Mouse (Mus musculus): Measurements from ENCODE around the gene Trap1. TPM values are rescaled to one million over a fixed set of nuclear protein-coding genes. Genes with fewer than 3 reads are reported as not detected.

Gene Trap1
- total and polyA plus RNA-seq, 3 experiments, result 124 to 154 (median 138) TPM

DNA sequence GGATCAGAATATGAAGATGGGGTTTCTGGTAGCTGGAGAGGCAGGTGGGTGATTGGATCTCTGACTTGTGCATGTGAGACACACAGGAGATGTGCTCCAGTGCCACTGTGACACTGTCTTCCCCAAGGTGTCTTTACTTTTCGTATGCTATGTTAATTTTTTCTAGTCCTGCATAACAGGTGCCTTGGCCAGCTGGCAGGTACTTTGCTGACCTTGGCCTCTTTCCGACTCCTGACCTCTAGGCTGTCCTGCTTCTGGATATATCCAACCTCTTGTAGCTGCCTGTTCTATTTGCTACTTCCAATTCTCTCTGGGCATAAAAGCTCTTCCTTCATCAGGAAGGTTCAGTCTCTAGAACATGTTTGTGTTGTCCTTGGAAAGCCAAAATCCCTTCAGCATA is 42.1 kb downstream of the Trap1 start:
- 82% methylated on average over 2 of the region's 2 CpGs for WGBS
- H3K36me3 ChIP-seq (ENCODE audit: control insufficient read depth, insufficient read depth, low read length), result no peaks in the 10 kb centered on the region
- H3K79me2 ChIP-seq (replicated peaks; ENCODE audit: control insufficient read depth, insufficient read depth, low read length), result no peaks in the 10 kb centered on the region
- H3K27me3 ChIP-seq (ENCODE audit: control insufficient read depth, insufficient read depth, low read length), result no peaks in the 10 kb centered on the region
- TF ChIP-seq POLR2A (IDR thresholded peaks at IDR 0.05; ENCODE audit: insufficient read depth, low read depth, low read length), result no peak
- TF ChIP-seq EP300 (IDR thresholded peaks at IDR 0.05; ENCODE audit: insufficient read depth, low read depth, low read length), result no peak
- TF ChIP-seq CTCF (IDR thresholded peaks at IDR 0.05), result no peak
- H3K4me1 ChIP-seq (ENCODE audit: control insufficient read depth, insufficient read depth, low read length), result no peaks in the 10 kb centered on the region
- intact Hi-C loops (cut with DNase I), result no loop called here
- no peak for DNase-seq
- no peak overlapping the region for H3K4me3 ChIP-seq
- H3K9ac ChIP-seq (ENCODE audit: low read depth, low read length), result no peak overlapping the region
- no peak overlapping the region for H3K27ac ChIP-seq

DNA sequence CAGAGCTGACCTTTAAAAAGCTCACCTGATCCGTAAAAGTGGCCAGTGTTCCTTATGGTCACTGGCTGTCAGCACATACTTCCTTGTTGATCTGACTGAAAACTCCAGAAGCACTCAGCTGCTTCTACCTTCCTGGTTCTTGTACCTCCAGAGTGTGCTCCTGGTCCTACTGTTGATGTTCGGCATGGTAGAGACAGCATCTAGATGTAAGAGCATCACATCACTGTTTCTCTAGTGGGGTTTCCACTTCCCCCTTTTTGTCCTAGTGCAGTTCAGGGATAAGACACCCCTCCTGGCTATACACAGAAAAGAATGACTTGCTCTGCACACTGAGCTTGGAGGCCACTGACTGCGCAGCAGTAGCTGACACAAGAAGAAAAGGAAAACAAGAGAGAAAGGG is 43.2 kb downstream of the Trap1 start:
- DNase-seq, result no peak
- H3K27me3 ChIP-seq (ENCODE audit: control insufficient read depth, insufficient read depth, low read length), result no peaks in the 10 kb centered on the region
- no peaks in the 10 kb centered on the region for H3K36me3 ChIP-seq (ENCODE audit: control insufficient read depth, insufficient read depth, low read length)
- H3K4me3 ChIP-seq, result no peak overlapping the region
- no peaks in the 10 kb centered on the region for H3K4me1 ChIP-seq (ENCODE audit: control insufficient read depth, insufficient read depth, low read length)
- intact Hi-C loops (cut with DNase I), result no loop called here
- no peak overlapping the region for H3K27ac ChIP-seq
- H3K9ac ChIP-seq (ENCODE audit: low read depth, low read length), result no peak overlapping the region
- no peaks in the 10 kb centered on the region for H3K79me2 ChIP-seq (replicated peaks; ENCODE audit: control insufficient read depth, insufficient read depth, low read length)
- 79% methylated on average over 3 of the region's 3 CpGs for WGBS
- TF ChIP-seq CTCF (IDR thresholded peaks at IDR 0.05) (no peak), EP300 (IDR thresholded peaks at IDR 0.05; ENCODE audit: insufficient read depth, low read depth, low read length) (no peak), POLR2A (IDR thresholded peaks at IDR 0.05; ENCODE audit: insufficient read depth, low read depth, low read length) (no peak)

DNA sequence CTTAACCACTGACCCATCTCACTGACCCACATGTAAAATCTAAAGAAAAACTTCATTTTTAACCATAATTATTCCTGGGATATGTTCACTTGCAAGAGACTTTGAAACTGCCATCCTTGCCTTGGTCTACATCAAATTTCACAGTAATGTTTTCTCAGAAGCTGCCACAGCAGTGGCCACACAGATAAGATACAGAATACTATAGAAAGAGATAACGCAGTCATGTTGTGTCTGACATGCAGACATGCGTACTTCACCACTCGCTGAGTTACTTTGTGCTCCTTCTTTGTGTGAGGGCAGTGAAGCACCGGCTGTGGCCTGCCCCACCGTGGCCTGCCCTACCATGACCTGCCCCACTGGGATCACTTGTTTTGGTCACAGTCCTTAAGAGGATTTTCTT is 43.7 kb downstream of the Trap1 start:
- WGBS, result 37% methylated on average over 5 of the region's 5 CpGs
- intact Hi-C loops (cut with DNase I), result no loop called here
- H3K36me3 ChIP-seq (ENCODE audit: control insufficient read depth, insufficient read depth, low read length), result no peaks in the 10 kb centered on the region
- H3K4me1 ChIP-seq (ENCODE audit: control insufficient read depth, insufficient read depth, low read length), result no peaks in the 10 kb centered on the region
- no peak for TF ChIP-seq CTCF (IDR thresholded peaks at IDR 0.05)
- TF ChIP-seq POLR2A (IDR thresholded peaks at IDR 0.05; ENCODE audit: insufficient read depth, low read depth, low read length), result no peak
- TF ChIP-seq EP300 (IDR thresholded peaks at IDR 0.05; ENCODE audit: insufficient read depth, low read depth, low read length), result no peak
- no peak for DNase-seq
- H3K27ac ChIP-seq, result no peak overlapping the region
- H3K27me3 ChIP-seq (ENCODE audit: control insufficient read depth, insufficient read depth, low read length), result no peaks in the 10 kb centered on the region
- H3K9ac ChIP-seq (ENCODE audit: low read depth, low read length), result no peak overlapping the region
- no peaks in the 10 kb centered on the region for H3K79me2 ChIP-seq (replicated peaks; ENCODE audit: control insufficient read depth, insufficient read depth, low read length)
- H3K4me3 ChIP-seq, result no peak overlapping the region

GRCm38 (mm10) chr16:4032341-4032748 is 45.3 kb downstream of the Trap1 start:
- Histone ChIP-seq H3K4me3 (no peak overlapping the region), H3K27ac (no peak overlapping the region), H3K79me2 (replicated peaks; ENCODE audit: control insufficient read depth, insufficient read depth, low read length) (no peaks in the 10 kb centered on the region), H3K4me1 (ENCODE audit: control insufficient read depth, insufficient read depth, low read length) (no peaks in the 10 kb centered on the region), H3K27me3 (ENCODE audit: control insufficient read depth, insufficient read depth, low read length) (no peaks in the 10 kb centered on the region), H3K9ac (ENCODE audit: low read depth, low read length) (no peak overlapping the region), H3K36me3 (ENCODE audit: control insufficient read depth, insufficient read depth, low read length) (no peaks in the 10 kb centered on the region)
- intact Hi-C loops (cut with DNase I), result no loop called here
- no peak for TF ChIP-seq CTCF (IDR thresholded peaks at IDR 0.05)
- TF ChIP-seq EP300 (IDR thresholded peaks at IDR 0.05; ENCODE audit: insufficient read depth, low read depth, low read length), result no peak
- TF ChIP-seq POLR2A (IDR thresholded peaks at IDR 0.05; ENCODE audit: insufficient read depth, low read depth, low read length), result no peak
- DNase-seq, result no peak
- 67% methylated on average over 6 of the region's 6 CpGs for WGBS

DNA sequence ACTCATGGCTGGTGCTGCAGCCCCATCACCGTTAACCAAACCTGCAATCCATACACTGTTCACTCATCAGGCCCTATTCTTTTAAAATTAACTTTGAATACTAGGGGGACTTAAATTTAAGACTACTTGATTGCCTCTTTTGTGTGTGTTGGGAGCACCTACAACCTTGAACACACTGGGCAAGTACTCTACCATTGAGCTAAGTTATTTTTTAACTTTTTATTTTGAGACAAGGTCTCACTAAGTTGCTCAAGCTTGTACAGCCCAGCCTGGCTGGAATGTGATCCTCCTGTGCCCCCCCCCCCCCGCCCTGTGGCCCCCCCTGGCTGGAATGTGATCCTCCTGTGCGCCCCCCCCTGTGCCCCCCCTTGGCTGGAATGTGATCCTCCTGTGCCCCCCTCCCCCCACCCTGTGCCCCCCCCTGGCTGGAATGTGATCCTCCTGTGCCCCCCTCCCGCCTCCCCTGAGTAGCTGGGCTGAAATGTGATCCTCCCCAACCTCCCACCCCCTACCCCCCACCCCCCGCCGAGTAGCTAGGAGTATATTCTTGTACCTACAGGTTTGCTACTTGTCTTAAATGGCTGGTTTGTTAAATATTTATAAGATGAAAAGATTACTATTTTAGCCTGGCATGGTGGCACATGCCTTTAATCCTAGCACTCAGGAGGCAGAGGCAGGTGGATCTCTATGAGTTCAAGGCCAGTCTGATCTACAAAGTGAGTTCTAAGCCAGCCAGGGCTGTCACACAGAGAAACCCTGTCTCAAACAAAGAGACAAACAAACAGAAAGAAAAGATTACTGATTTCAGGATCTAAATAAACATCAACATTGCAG is 46.0 kb downstream of the Trap1 start:
- no peak for DNase-seq
- H3K36me3 ChIP-seq (ENCODE audit: control insufficient read depth, insufficient read depth, low read length), result no peaks in the 10 kb centered on the region
- no peak overlapping the region for H3K4me3 ChIP-seq
- no peaks in the 10 kb centered on the region for H3K79me2 ChIP-seq (replicated peaks; ENCODE audit: control insufficient read depth, insufficient read depth, low read length)
- no peak overlapping the region for H3K27ac ChIP-seq
- H3K27me3 ChIP-seq (ENCODE audit: control insufficient read depth, insufficient read depth, low read length), result no peaks in the 10 kb centered on the region
- H3K9ac ChIP-seq (ENCODE audit: low read depth, low read length), result no peak overlapping the region
- intact Hi-C loops (cut with DNase I), result no loop called here
- 63% methylated on average over 6 of the region's 6 CpGs for WGBS
- TF ChIP-seq CTCF (IDR thresholded peaks at IDR 0.05) (no peak), EP300 (IDR thresholded peaks at IDR 0.05; ENCODE audit: insufficient read depth, low read depth, low read length) (no peak), POLR2A (IDR thresholded peaks at IDR 0.05; ENCODE audit: insufficient read depth, low read depth, low read length) (no peak)
- no peaks in the 10 kb centered on the region for H3K4me1 ChIP-seq (ENCODE audit: control insufficient read depth, insufficient read depth, low read length)

- Histone ChIP-seq H3K27me3 (ENCODE audit: control insufficient read depth, insufficient read depth, low read length) (no peaks in the 10 kb centered on the region), H3K4me3 (no peak overlapping the region), H3K9ac (ENCODE audit: low read depth, low read length) (no peak overlapping the region), H3K79me2 (replicated peaks; ENCODE audit: control insufficient read depth, insufficient read depth, low read length) (no peaks in the 10 kb centered on the region), H3K4me1 (ENCODE audit: control insufficient read depth, insufficient read depth, low read length) (no peaks in the 10 kb centered on the region), H3K36me3 (ENCODE audit: control insufficient read depth, insufficient read depth, low read length) (no peaks in the 10 kb centered on the region), H3K27ac (no peak overlapping the region)
- no peak for DNase-seq
- intact Hi-C loops (cut with DNase I), result no loop called here
- TF ChIP-seq POLR2A (IDR thresholded peaks at IDR 0.05; ENCODE audit: insufficient read depth, low read depth, low read length), result no peak
- 91% methylated on average over 10 of the region's 10 CpGs for WGBS
Observed at GRCm38 (mm10) chr16:4030501-4030900, 47.1 kb downstream of the Trap1 start.

All from heart, adult 2 months (tissue).